Mouse (Mus musculus): ENCODE results near the gene Stim1. TPM values are rescaled to one million over a fixed set of nuclear protein-coding genes. Genes with fewer than 3 reads are reported as not detected.

Gene Stim1
- polyA plus RNA-seq, 1 experiment from 2014 or later, result 14.5 TPM

DNA sequence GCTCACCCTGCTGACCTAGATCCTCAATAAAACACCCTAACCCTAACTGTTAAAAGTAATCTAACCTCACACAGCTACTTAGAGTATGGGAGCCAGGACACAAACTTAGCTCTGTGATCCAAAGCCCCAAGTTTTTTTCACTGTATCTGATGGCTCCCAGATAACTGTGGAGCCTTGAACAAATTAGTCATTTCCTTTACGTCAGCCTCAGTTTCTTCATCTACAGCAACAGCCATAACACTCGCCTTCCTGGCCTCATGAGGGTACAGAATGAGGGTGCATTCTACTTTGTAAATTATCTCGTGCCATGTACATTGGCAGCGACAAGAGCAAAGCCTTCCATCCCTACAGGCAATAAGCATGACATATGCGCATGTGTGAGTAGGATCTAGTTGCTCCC, 25.2 kb upstream of the Stim1 start:
- no peak for DNase-seq (ENCODE audit: low spot score)
- Histone ChIP-seq H3K27me3 (ENCODE audit: low read depth, poor library complexity, severe bottlenecking) (no peaks in the 10 kb centered on the region), H3K36me3 (peaks cover 71% of the 10 kb centered on the region), H3K4me3 (no peak overlapping the region), H3K9me3 (replicated peaks) (no peaks in the 10 kb centered on the region), H3K4me1 (peaks cover 32% of the 10 kb centered on the region), H3K27ac (no peak overlapping the region)
- WGBS, result 92% methylated on average over 5 of the region's 5 CpGs

DNA sequence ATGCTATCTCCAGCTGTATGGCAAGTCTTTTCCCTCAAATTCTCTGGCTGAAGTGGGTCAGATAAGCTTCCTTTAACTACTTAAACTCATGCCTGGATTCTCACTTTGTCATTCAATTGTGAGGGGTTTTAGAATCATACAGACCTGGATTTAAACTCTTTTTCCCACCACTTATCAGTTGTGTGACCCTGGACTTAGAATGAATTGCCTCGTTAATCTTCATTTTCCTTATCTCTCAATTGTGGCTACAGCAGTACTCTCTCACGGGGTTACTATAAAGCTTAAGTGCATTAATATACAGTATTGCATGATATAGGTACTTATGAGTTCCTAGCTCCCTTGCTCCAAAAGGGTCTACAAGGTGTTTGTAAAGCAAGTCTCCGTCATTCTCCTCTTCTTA, 24.7 kb upstream of the Stim1 start:
- H3K27me3 ChIP-seq (ENCODE audit: low read depth, poor library complexity, severe bottlenecking), result no peaks in the 10 kb centered on the region
- no peak overlapping the region for H3K27ac ChIP-seq
- peaks cover 65% of the 10 kb centered on the region for H3K36me3 ChIP-seq
- 81% methylated on average over 3 of the region's 3 CpGs for WGBS
- H3K9me3 ChIP-seq (replicated peaks), result no peaks in the 10 kb centered on the region
- peaks cover 37% of the 10 kb centered on the region for H3K4me1 ChIP-seq
- no peak overlapping the region for H3K4me3 ChIP-seq
- no peak for DNase-seq (ENCODE audit: low spot score)

DNA sequence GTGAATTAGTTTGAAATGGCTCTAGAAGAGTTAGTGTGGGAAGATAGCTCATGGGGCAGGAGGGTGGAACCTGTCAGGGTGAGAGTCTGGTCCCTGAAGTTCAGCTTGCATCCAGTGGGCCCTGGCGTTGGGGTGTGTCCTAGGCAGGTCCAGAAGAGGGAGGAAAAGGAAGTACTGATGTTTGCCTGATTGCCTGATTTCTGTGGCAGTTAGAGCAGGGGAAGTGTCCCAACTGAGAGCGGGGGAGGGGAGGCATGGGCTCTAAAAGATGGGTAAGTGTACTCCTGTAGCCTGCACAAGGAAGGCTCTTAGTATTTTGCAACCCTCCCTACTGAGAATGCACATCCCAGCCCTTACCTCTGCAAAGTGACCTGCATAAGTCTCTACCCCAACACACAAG, 23.7 kb upstream of the Stim1 start:
- Histone ChIP-seq H3K9me3 (replicated peaks) (no peaks in the 10 kb centered on the region), H3K4me1 (peaks cover 47% of the 10 kb centered on the region), H3K27ac (no peak overlapping the region; the same call in 1 of the 2 replicates), H3K27me3 (ENCODE audit: low read depth, poor library complexity, severe bottlenecking) (no peaks in the 10 kb centered on the region), H3K36me3 (peaks cover 56% of the 10 kb centered on the region), H3K4me3 (no peak overlapping the region)
- WGBS, result 82% methylated on average over 2 of the region's 2 CpGs
- DNase-seq (ENCODE audit: low spot score), result no peak

- 87% methylated on average over 3 of the region's 3 CpGs for WGBS
- no peaks in the 10 kb centered on the region for H3K9me3 ChIP-seq (replicated peaks)
- H3K4me1 ChIP-seq, result peaks cover 53% of the 10 kb centered on the region
- no peaks in the 10 kb centered on the region for H3K27me3 ChIP-seq (ENCODE audit: low read depth, poor library complexity, severe bottlenecking)
- peaks cover 45% of the 10 kb centered on the region for H3K36me3 ChIP-seq
- H3K4me3 ChIP-seq, result no peak overlapping the region
- no peak for DNase-seq (ENCODE audit: low spot score)
- H3K27ac ChIP-seq, result no peak overlapping the region
Measured at GRCm38 (mm10) chr7:102244782-102245535, 22.6 kb upstream of the Stim1 start.

DNA sequence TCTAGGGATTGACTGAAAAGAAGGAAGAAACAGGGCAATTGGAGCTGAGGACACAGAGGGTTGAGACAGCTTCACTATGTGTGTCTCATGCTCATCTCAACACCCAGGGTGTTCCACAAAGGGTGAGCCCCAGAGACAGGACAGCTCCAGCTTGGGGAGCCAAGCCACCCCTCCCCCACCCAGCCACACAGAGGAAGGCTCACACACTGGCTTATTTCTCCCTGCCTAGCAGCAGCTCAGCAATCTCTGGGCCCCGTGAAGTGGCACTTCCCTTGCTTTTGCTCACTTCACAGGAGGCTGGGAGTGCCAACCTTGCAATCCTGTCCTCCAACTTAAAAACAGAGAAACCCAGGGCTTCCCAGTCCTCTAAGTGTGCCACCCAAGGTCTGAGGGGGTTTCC, 21.8 kb upstream of the Stim1 start:
- Histone ChIP-seq H3K4me3 (peak overlapping the region; percentile 4; the same call in 1 of the 2 replicates), H3K27me3 (ENCODE audit: low read depth, poor library complexity, severe bottlenecking) (no peaks in the 10 kb centered on the region), H3K9me3 (replicated peaks) (no peaks in the 10 kb centered on the region), H3K27ac (no peak overlapping the region), H3K36me3 (peaks cover 37% of the 10 kb centered on the region), H3K4me1 (peaks cover 53% of the 10 kb centered on the region)
- no peak for DNase-seq (ENCODE audit: low spot score)
- WGBS, result 14% methylated on average over 1 of the region's 1 CpGs

DNA sequence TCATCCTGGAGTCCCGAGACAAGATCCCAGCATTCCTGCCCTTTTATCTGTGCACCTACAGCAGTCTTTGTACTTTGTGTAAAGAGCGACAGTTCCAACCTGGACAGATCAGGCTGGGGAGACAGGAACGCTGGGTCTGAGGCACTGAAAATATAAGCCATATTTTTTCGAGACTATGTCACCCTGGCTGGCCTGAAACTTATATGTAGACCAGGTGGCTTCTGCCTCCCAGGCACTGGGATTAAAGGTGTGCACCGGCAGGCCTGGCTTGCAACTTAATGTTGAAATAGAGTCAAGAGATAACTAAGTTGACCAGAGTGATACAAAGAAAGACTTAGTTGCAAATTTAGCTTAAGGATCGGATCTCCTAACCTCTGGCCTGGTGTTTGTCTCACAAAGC, 21.3 kb upstream of the Stim1 start:
- no peak for DNase-seq (ENCODE audit: low spot score)
- no peak overlapping the region for H3K27ac ChIP-seq
- WGBS, result 56% methylated on average over 6 of the region's 6 CpGs
- H3K9me3 ChIP-seq (replicated peaks), result no peaks in the 10 kb centered on the region
- peaks cover 32% of the 10 kb centered on the region for H3K36me3 ChIP-seq
- peak overlapping the region; percentile 4; the same call in 1 of the 2 replicates for H3K4me3 ChIP-seq
- H3K27me3 ChIP-seq (ENCODE audit: low read depth, poor library complexity, severe bottlenecking), result no peaks in the 10 kb centered on the region
- H3K4me1 ChIP-seq, result peaks cover 57% of the 10 kb centered on the region

DNA sequence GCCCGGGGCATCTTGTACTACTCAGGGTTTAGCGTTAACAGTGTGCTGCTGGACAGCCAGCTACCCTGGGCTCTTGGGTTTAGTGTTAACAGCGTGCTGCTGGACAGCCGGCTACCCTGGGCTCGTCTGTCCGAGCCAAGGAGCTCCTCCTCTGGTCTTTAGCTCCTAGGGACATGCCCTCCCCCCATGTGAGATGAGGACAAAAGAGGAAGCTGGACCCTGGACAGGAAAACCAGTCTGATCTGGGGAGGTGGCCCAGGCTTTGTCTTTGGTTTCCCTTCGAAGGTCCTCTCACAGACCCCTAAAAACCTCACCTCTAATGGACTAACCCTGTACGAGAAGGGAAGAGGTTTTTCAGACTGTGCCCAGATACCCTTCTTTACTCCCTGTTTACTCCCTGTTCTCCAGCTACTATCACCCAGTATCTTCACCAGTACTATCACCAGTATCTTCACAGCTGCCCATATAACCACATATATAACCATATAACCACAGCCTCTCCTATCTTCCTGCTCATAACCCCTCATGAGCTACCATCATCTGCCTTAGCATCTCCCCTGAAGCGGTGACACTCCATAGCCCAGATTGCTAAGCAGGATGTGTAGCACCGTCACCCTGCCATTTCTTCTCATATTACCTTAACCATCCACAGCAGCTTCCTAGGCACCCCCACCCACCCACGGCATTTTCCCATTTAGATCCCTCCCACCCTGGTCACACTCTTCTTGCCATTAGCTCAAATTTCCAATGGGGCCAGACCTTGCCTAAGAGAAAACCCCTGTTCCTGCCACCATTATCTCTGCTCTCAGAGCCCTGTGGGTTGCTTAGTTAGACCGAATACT, 20.4 kb upstream of the Stim1 start:
- WGBS, result 51% methylated on average over 12 of the region's 12 CpGs
- peaks cover 23% of the 10 kb centered on the region for H3K36me3 ChIP-seq
- no peaks in the 10 kb centered on the region for H3K27me3 ChIP-seq (ENCODE audit: low read depth, poor library complexity, severe bottlenecking)
- peak overlapping the region; percentile 51; the same call in 1 of the 2 replicates for H3K27ac ChIP-seq
- H3K9me3 ChIP-seq (replicated peaks), result no peaks in the 10 kb centered on the region
- peaks cover 57% of the 10 kb centered on the region for H3K4me1 ChIP-seq
- DNase-seq (ENCODE audit: low spot score), result no peak
- 0 out of 2 replicates have a peak overlapping the region, but pooled peaks have one; percentile 79 for H3K4me3 ChIP-seq

DNA sequence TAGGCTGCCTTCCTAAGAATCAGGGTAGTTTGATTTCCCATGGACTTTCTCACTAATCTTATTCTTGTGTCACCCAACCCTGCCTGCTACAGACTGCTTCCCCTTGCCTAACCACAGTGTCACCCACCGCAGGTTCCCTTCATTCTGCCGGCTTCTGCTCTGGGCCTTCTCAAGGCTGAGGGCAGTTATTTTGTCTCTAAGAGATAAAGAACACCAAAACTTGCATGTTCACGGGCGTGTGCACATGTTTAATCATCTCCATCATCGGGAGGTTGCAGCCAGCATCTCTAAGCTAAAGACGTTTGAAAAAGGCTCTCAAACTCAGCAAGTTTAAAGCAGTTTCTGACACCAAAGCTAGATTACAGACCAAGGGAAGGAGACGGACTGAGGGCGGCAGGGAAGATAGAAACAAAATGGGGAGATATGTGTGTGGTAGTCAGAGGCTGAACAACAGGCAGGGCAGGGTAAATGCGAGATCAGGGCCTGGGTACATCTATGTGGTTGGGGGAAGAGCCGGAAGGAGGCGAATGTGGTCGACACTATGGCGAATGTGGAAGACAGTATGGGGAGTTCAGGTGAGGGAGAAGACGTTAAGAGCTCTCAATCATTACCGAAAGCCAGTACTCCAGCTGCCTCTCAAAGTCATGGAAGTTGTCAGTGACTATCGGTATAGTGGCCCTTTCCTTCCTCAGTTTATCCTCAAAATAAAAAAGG, 18.8 kb upstream of the Stim1 start:
- peak overlapping the region; percentile 98 for H3K27ac ChIP-seq
- peaks cover 58% of the 10 kb centered on the region for H3K4me1 ChIP-seq
- H3K27me3 ChIP-seq (ENCODE audit: low read depth, poor library complexity, severe bottlenecking), result no peaks in the 10 kb centered on the region
- no peaks in the 10 kb centered on the region for H3K9me3 ChIP-seq (replicated peaks)
- 28% methylated on average over 16 of the region's 16 CpGs for WGBS
- peaks cover 7% of the 10 kb centered on the region for H3K36me3 ChIP-seq
- no peak for DNase-seq (ENCODE audit: low spot score)
- H3K4me3 ChIP-seq, result peak overlapping the region; percentile 79

DNA sequence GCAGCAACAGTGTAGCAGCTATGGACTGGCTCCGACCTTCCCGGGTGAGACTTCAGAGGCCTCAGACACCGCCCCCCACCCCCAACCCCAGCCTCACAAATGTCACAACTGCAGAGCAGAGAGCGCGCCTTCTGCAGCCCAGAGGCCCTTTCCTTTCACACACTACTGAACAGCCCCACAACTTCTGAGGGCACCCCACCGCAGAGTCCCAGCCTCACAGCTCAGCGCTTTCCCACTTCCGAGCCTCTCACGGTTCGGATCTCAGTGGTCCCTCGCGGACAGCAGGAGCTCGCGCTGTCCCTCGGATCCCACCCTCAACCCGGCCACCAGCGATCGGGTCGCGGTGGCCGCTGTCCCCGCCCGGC, 18.1 kb upstream of the Stim1 start:
- H3K27me3 ChIP-seq (ENCODE audit: low read depth, poor library complexity, severe bottlenecking), result no peaks in the 10 kb centered on the region
- under 1% methylated on average over 23 of the region's 23 CpGs for WGBS
- peaks cover 55% of the 10 kb centered on the region for H3K4me1 ChIP-seq
- peak overlapping the region; percentile 79 for H3K4me3 ChIP-seq
- H3K9me3 ChIP-seq (replicated peaks), result no peaks in the 10 kb centered on the region
- no peak for DNase-seq (ENCODE audit: low spot score)
- H3K27ac ChIP-seq, result peak overlapping the region; percentile 98
- H3K36me3 ChIP-seq, result peaks cover 2% of the 10 kb centered on the region; the same call in 1 of the 2 replicates

- Histone ChIP-seq H3K9me3 (replicated peaks) (no peaks in the 10 kb centered on the region), H3K36me3 (no peaks in the 10 kb centered on the region), H3K4me3 (peak overlapping the region; percentile 79), H3K27ac (peak overlapping the region; percentile 98), H3K4me1 (peaks cover 51% of the 10 kb centered on the region), H3K27me3 (ENCODE audit: low read depth, poor library complexity, severe bottlenecking) (no peaks in the 10 kb centered on the region)
- 1% methylated on average over 42 of the region's 49 CpGs for WGBS
- DNase-seq (ENCODE audit: low spot score), result peak; percentile 86
Measured at GRCm38 (mm10) chr7:102249896-102250630, 17.5 kb upstream of the Stim1 start.

- under 1% methylated on average over 33 of the region's 33 CpGs for WGBS
Measured at GRCm38 (mm10) chr7:102250631-102251214, 16.9 kb upstream of the Stim1 start.

GRCm38 (mm10) chr7:102253631-102254030, 14.0 kb upstream of the Stim1 start:
- WGBS, result 93% methylated on average over 1 of the region's 1 CpGs
- H3K27me3 ChIP-seq (ENCODE audit: low read depth, poor library complexity, severe bottlenecking), result no peaks in the 10 kb centered on the region
- no peaks in the 10 kb centered on the region for H3K36me3 ChIP-seq
- DNase-seq (ENCODE audit: low spot score), result no peak
- no peak overlapping the region for H3K27ac ChIP-seq
- peaks cover 16% of the 10 kb centered on the region for H3K4me1 ChIP-seq
- no peak overlapping the region for H3K4me3 ChIP-seq
- no peaks in the 10 kb centered on the region for H3K9me3 ChIP-seq (replicated peaks)

More at GRCm38 (mm10) chr7:102250631-102251214, 16.9 kb upstream of the Stim1 start:
- Histone ChIP-seq H3K9me3 (replicated peaks) (no peaks in the 10 kb centered on the region), H3K27me3 (ENCODE audit: low read depth, poor library complexity, severe bottlenecking) (no peaks in the 10 kb centered on the region), H3K36me3 (no peaks in the 10 kb centered on the region), H3K4me1 (peaks cover 45% of the 10 kb centered on the region), H3K4me3 (peak overlapping the region; percentile 79), H3K27ac (peak overlapping the region; percentile 98)
- DNase-seq (ENCODE audit: low spot score), result peak; percentile 91

Data from limb, embryonic 10.5 days (tissue).